Mouse (Mus musculus) T-cell, adult 2 months (primary cell): ENCODE results near the gene Eif3b.
A peak's percentile ranks its signal among the peaks of the same experiment; 100 is the strongest.

Experiments used
- DNase-seq: peaks from one replicate; pipeline ENCODE4 v3.0.0; 2022; ENCODE audit warnings: low spot score

The Eif3b gene

DNA sequence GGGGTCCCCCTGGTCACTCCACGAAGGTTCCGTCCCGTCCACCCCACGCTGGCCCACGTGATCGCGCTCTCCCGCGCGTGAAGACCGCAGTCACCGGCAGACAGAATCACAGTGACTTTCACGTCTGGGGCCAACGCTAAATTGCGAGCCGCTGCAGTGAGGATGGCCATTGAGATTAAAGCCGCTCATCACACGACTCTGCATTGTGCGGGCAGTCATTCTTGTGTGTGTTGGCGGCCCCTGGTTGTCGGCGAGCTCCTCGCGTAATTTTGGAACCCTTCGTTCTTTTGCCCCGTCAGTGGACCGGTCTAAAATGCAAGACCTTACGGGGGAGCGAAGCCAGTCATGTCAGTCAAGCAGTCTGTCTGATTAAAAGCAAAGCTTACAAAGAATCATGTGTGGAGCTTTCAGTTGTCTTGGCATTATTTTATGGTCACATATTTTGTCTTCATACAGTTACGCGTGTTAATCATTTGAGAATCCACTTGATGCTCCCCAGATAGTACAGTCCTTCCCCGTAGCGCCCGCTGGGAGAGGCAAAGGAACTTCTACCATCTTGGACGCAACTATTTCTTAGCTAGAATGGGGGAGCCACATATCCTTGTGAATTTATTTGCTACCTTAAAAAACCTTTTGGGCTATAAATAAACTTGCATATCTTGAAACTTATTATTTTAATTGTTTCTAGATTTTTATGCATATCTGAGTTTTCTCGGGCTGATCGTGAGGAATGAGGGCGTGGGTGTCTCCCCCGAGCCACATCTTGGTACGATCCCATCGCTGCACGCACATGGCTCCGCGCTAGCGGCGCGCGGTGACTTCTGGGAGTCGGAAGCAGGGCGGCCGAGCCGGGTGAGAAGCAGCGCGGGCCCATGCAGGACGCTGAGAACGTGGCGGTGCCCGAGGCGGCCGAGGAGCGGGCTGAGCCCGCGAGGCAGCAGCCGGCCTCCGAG lies at the start of gene Eif3b:
Gene Eif3b, plus strand, starts transcription at position 840 of the 953 bp plus-strand sequence.
- DNase-seq: peak; percentile 88

DNA sequence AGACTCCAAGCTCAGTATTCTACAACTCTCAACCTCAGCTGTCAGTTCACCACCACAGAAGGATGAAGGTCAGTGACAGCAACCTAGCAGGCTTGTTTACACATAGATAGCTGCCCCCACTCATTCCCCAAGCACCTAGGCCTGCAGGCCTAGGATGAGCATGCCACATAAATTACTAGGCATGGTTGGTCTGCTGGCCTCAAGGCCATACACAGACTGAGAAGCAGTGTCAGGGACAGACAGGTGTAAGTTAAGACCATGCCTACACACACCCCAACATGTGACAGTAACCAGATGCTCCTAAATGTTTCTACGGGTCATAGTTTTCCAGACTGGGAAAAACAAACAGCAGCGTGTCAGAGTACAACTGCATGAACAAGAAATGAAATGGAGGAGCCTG lies 49.7 kb upstream of the Eif3b start:
- no peak for DNase-seq

DNA sequence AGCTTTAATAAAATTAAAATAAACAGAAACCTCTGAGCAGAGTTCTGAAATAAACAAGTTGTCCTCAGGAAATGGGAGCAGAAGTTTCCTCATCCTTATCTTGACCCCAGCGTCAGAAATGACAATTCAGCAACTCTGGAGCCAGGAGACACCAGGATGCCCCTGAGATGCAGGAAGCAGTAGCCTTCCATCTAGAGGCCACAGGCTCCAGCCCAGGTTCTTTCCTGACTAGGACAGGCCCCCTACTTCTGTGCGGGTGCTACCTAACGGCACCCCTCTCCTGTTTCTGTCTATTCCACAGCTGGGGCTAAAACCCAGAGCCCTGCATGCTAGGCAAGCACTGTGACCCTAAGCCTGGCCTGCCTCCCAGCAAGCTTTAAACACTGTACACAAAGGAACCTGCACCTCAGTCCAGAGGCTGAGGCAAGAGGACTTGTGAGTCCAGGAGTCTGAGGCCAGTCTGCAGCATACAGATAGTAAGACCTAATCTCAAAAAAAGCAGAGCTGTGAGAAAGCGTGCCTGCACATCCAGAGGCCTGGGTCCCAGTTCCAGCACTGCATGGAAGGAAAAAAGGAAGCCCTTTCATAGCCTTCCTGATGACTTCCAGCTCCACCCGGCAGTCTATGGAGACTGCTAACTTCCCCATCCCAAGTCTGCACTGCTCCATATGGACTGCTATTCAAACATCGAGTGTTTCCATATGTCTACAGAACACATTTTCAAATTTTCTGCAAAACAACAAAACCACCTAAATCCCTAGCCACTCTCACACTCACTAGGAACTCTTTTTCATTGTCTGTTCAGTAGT lies 48.5 kb upstream of the Eif3b start:
- DNase-seq: no peak

DNA sequence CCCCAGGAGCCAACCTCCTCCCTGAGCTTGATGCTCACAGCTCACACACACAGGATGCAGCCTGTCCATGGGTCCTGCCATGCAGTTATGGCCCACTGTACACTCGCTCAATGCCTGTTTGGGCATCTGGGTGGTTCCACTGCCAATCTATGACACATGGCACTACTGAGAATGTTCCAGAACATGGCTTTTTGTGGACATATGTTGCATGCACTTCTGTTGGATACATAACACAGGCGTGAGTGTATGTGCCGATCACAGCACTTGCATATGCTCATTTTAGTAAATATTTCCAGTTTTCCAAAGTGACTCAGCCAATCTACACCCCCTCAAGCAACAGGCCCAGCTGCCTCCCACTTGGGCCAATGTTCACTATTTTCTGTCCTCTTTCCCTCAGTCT lies 47.5 kb upstream of the Eif3b start:
- no peak for DNase-seq

DNA sequence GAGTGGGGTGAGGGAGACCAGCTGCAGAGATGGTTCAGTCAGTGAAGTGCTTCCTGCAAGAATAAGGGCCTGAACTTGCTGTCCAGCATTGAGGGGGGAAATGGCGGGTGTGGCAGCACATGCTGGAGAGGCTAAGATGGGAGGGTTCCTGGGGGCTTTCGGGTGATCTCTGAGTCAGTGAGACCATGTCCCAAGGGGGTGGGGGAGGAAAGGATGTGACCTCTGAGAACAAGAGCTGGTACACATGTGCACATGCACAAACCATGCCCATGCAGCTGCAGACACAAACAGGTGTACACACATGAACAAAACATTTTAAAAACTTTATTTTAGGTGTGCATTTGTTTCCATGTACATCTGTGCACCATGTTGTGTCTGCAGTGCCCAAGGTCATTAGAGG lies 45.4 kb upstream of the Eif3b start:
- no peak for DNase-seq

DNA sequence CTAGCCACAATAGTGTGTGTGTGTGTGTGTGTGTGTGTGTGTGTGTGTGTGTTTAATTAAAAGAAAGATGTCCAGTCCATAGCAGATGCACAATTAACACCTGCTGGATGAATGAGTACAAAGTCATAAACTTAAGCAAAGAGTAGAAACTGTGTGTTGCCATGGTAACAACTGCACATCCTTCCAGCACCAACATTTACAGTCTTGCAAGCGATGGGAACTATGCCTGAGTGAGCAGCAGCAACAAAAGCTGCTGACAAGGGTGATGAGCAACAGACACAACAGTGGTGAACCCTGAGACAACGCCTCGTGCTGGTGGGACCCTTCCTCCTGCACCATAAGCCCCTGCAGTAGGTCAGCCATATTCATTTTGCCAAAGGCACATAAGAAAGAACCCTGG lies 44.9 kb upstream of the Eif3b start:
- peak; percentile 11 for DNase-seq

DNA sequence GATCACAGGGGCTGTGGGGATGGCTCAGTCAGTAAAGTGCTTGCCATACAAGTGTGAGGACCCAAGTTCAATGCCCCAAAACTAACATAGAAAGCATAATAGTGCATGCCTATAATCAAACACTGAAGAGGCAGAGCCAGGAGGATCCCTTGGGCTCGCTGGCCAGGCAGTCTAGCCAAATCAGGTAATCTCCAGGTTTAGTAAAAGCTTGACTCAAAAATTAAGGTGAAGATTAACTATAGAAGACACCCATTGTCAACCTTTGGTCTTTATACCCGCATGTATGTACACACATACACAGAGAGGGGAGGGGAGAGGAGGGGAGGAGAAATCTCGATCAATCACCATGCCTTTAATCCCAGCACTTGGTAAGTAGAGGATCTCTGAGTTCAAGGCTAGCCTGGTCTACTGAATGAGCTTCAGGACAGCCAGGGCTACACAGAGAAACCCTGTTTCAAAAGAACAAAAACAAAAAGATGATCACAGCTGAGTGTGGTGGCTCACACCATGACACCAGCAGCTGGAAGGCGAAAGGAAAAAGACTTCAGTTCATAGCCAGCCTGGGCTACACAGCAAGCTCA lies 43.8 kb upstream of the Eif3b start:
- no peak for DNase-seq

DNA sequence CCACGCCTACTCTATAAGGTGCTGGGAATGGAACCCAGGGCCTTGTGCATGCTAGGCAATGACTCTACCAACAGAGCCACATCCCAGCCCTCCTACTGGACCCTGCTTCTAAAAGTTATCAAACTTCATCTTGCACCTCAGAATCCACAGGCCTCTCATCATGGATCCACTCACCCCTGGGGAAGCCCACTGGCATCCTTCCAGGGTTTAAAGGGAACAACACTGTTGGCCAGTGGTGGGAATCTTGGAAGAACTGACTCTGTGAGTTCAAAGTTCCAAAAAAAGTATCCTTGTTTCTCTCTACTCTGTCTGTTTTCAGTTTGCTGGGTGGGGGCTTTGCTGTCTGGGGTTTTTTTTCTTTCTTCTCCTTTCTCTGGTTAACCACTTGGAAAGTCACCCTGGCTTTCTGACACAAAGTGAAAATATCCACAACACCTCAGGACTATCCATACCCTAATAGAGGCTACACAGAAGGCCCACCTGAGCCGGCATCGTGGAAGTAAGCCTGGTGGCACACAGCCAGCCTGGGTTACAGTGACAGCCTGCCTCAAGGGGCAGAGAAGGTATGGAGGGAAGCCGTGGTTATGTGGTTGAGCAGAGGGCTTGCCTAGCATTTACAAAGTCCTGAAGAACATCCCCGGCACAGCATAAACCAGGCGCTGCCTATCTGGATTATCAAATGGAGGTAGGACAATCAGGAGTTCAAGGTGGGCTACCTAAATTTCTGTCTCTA lies 40.8 kb upstream of the Eif3b start:
- DNase-seq: no peak

DNA sequence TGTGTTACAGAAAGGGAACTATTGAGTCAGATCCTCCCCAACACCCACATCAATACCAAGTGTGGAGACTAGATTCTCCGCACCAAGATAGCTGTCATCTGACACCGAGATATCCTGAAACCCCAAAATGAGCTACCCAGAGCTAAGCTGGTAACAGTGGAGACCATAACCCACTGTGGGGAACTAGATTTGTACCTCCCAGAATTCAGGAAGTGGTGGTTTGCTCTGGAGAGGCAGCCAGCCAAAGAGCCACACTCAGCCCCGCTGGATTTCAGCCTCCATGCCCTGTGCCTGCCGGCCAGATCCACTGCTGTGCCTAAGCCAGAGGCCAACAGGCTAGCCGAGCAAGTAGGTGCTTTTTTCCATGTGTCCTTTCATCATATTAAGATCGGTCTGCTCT lies 39.8 kb upstream of the Eif3b start:
- DNase-seq: no peak

DNA sequence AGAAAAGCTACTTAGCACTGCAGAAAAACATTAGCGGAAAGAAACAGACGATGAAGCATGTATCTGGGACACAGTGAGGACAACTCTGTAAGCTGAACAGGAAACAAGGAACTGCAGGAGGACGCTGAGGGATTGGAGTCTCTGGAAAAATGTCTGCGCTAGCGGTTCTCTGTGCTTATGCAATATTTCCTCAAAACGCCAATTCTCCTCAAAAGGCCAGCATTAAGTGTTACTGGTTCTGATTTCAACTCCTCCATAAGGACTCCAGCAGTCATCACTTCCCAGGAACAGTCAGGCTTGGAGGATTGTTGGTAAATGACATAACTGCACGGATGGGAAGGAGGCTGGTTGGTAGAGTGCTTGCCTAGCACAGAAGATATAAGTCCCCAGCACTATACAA lies 38.0 kb upstream of the Eif3b start:
- no peak for DNase-seq

DNA sequence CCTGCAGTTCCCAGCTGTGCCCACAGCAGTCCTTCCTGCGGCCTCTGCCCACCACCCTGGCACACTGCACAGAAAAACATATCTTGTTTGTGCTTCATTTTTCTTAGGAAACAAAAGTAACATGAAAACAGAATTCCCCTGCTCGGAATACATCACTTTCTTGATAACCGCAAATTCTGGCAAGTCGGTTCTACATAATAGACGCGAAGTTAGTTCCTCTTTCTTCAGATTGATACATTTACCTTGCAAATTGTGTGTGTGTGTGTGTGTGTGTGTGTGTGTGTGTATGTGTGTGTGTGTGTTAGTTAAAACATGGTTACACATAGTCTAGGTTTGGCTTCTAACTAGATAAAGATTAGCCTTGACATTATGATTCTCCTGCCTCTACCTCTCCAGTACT lies 36.4 kb upstream of the Eif3b start:
- DNase-seq: no peak

DNA sequence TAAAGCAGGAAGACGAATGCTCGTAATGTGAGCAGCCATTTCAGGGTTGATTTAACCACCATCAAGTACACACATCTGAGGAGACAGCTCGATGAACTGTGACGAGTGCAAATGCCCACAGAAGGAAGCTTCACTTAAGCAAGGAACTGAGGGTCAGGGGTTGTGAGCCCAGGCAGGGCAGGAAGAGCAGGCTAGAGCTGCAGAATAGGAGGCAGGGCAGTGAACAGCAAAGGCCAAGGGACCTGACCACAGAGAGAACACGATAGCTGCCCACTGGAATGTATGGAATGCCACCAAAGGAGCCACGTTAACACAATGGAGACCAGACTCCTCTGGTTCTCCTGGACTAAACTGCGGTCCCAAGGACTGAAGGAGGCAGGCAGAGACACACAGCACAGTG lies 35.6 kb upstream of the Eif3b start:
- DNase-seq: no peak

DNA sequence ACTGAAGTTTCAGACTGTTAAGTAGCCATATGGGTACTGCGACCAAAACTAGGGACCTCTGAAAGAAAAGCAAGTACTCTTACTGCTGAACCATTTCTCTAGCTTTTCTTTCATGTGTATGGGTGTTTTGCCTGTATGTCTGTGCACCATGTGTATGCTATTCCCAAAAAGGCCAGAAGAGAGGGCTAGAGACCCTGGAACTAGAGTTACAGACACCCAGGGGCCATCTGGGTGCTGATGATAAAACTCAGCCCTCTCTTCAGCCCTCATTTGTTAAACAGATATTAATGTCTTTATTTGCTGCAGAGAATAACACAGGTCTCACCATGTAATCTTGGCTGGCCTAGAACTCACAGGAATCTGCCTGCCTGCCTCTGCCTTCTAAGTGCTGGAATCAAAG lies 34.7 kb upstream of the Eif3b start:
- DNase-seq: no peak

DNA sequence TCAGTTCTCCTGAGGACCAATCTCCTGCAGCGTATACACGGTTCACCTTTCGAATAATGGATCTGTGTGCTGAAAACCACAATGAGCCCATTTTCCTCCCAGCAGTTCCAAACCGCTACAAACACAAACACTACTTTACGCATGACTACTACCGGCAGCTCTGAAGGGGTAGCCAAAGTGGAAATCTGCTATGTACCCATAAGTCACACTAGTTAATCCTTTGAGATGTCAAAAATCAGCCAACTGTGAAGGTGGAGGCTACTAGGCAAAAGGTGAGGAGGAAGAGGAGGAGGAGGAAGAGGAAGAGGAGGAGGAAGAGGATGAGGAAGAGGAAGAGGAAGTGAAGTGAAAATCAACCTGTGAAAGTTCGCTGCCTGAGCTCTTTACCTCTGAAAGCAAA lies 31.9 kb upstream of the Eif3b start:
- DNase-seq: no peak

DNA sequence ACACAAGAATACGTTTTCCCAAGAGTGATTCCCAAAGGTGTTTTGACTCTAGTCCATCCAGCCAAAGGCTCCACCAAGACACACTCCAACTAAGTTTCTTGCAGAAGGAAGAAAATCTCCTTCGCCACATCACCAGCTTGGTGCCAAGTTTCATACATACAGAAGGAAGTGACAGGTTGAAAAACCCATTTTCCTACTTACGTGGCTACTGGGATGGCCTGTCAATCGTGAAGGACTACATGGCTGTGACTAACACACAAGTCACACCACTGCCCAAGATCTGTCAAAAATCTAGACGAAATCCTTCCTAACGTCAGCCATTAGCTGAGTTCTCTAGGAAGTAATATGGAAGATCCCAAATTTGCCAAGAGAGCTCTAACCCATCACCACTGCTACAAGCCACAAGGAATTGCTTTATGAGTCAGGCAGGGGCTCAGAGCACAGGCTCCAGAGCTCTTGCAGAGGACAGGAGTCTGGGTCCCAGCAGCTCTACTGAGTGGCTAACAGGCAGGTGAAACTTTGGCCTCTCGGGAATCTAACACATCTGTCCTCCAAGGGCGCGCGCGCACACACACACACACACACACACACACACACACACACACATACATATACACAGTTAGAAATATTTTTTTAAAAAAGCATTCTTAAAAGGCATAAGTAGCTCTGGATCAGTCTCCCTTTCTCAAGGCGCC lies 31.2 kb upstream of the Eif3b start:
- DNase-seq: no peak

DNA sequence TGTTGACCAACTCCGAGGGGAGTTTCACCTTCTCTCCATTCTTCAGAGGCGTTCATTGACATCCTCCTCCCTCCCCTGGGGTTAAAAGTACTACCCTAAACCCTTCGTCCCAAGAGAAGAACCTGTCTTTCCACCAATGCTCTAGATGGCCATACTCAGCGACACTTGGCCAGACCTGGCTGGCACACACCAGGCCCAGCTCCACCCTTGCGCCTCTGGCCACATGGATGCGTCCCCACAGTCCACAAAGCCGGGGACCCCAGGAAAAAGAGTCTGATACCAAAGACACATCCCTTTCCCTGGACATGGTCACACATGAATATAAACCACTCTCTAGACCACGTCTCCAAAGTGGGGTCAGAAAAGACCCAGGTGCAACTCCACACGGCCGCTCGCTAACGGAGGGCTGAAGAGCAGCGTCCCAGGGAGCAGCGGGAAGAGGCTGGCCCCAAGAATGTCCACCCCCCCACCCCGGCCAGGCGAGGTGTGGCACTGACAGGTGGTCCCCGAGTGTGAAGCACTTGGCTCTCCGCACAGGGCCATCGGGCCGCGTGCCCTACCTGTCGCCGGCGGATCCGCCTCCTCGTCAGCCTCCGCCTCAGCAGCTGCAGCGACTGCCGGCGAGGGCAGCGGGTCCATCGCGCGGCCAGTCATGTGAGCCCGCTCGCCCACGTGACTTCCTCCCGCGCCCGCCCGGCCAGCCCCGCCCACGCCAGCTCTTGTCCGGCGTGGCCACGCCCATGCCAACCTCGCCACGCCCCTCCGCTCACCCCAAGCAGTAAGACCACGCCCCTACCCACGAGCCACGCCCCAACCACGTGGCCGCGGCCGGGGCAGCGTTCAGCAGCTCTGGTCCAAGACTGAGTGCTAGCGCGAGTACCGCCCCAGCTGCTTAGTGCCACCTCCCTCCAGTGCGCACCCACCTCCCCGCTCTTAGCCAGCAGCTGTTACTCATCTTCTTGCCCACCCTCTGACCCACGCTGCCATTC lies 30.2 kb upstream of the Eif3b start, which contains the start of gene Snx8:
Gene Snx8, minus strand, starts transcription at position 675 of the 989 bp plus-strand sequence.
- DNase-seq: peak; percentile 65

DNA sequence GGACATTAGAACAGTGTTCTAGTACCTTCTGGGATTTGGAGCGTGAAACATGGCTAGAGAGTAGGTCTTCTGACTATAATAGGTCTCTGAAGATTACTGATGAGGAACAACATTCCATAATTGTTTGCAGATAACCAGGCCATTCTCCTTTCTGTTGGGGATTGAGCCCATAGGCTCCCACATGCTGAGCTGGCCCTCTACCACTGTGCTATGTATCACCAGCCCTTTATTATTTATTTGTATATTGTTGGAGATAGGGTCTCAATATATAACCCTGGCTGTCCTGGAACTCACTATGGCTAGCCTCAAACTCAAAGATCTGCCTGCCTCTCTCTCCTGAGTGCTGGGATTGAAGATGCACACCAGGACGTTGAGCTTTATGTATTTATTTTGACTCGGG lies 29.5 kb upstream of the Eif3b start:
- no peak for DNase-seq

DNA sequence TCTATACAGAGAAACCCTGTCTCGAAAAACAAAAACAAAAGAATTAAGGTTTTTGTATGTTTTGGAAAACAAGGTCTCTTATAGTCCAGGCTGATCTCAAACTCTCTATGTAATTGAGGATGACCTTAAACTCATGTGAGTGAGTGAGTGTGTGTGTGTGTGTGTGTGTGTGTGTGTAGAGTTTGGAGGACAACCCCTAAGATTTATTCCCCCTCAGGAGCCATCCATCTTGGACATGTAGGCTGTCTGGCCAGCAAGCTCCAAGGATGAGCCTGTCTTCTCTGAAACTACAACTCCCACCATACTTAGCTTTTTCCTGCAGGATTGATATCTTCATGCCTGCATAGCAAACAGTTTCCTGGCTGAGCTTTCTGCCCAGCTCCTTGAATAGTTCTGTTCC lies 27.7 kb upstream of the Eif3b start:
- DNase-seq: no peak

DNA sequence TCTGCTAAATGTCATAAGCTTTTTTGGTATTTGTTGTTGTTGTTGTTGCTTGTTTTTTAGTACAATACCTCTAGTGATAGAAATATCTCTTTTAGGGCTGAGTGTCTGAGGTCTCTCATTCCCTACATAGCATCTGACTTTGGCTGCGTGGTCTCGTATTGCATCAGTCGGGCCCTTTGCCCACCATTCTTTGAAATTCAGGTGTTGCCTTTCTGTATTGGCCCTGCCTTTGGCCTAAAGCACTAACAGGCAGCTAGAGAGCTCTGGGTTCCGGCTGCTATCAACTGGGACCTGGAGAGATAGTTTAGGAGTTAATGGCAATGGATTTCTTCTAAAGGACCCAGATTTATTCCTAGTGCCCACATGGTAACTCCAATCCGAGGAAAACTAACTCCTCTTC lies 27.1 kb upstream of the Eif3b start:
- no peak for DNase-seq

DNA sequence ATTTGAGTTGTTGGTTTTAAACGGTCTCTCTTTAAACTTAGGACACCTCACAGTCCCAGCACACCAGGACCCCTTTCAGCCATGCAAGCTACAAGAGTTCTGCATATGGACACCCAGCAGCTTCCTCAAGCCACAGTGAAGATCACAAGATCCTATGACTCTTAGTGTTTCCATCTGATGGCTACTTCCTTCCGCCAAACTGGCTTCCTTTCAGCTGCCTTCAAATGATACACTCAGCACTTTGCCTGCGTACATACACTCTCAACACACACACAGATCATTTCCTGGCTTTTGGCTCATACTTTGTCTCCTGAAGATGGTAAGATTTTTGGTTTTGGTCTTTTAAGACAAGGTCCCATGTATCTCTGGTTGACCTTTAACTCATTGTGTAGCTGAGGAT lies 26.4 kb upstream of the Eif3b start:
- no peak for DNase-seq
